Mouse (Mus musculus) ES-Bruce4 (cell line): ENCODE results near the gene Sntb2.

Experiments used
- CTCF ChIP-seq: IDR thresholded peaks from one replicate; pipeline ENCODE4 v1.8.1; 2011; ENCODE audit warnings: low read depth, low read length
- EP300 ChIP-seq: IDR thresholded peaks from 2 replicates; pipeline ENCODE4 v1.6.1; 2011; ENCODE audit warnings: low read depth, low read length; ENCODE audit not compliant: insufficient read depth
- POLR2A ChIP-seq: IDR thresholded peaks from one replicate; pipeline ENCODE4 v1.8.1; 2011; ENCODE audit warnings: low read length; ENCODE audit not compliant: insufficient read depth

GRCm38 (mm10) chr8:106929921-106930320 lies 5.6 kb upstream of the Sntb2 start:
- TF ChIP-seq CTCF: no peak
- TF ChIP-seq POLR2A: no peak
- no peak for TF ChIP-seq EP300
